Mouse (Mus musculus) spleen, adult 2 months (tissue): ENCODE results near the gene 6720489N17Rik. TPM values are rescaled to one million over a fixed set of nuclear protein-coding genes. Genes with fewer than 3 reads are reported as not detected.

Source experiments
- polyA plus RNA-seq: library from polyadenylated mRNA; depleted of rRNA; stranded (reverse); fragments of >200 nt; gene quantifications from 2 replicates; pipeline ENCODE4 v1.2.3, GENCODE M21; 2012; rRNA removed

Gene 6720489N17Rik
- polyA plus RNA-seq, 1 experiment, result 0.26 TPM

Other genes starting within 250 kb of the 6720489N17Rik start
- gene Gm3604, start 241.0 kb downstream of the 6720489N17Rik start, polyA plus RNA-seq, result 0.05 and 0.27 TPM in 2 replicates
- gene Gm49359, start 157.3 kb downstream of the 6720489N17Rik start, polyA plus RNA-seq, result 0.36 and 1.0 TPM in 2 replicates
- gene Zfp935, start 65.7 kb downstream of the 6720489N17Rik start, polyA plus RNA-seq, result not detected in 2 replicates
- 0.77 and 1.0 TPM in 2 replicates for gene Zfp934, start 53.0 kb downstream of the 6720489N17Rik start, polyA plus RNA-seq
- 0.86 and 0.95 TPM in 2 replicates for gene Platr25, start 136.5 kb upstream of the 6720489N17Rik start, polyA plus RNA-seq
- 0.59 and 0.98 TPM in 2 replicates for gene Gm5141, start 161.6 kb upstream of the 6720489N17Rik start, polyA plus RNA-seq
- gene Fbp2, start 234.2 kb upstream of the 6720489N17Rik start, polyA plus RNA-seq, result not detected in 2 replicates